Mouse (Mus musculus) heart, postnatal 14 days (tissue): Measurements from ENCODE around the gene Enox1. TPM values are rescaled to one million over a fixed set of nuclear protein-coding genes. Genes with fewer than 3 reads are reported as not detected.
"Not testable (repeated sequence)": the region's sequence is repeated elsewhere in the genome, so short reads cannot be mapped to it uniquely, and the experiment has no call there.

Source experiments
- DNase-seq, 2 experiments: peaks; one replicate each; pipeline ENCODE4 v3.0.0; 2021 to 2022
- intact Hi-C: fragments of 180-260 bp; cut with DNase I; formaldehyde crosslinking; loops from one replicate; pipeline ENCODE4 v1.15.1; 2025
- total RNA-seq, 2 experiments: library from RNA; stranded (reverse); gene quantifications; 2 replicates each; pipeline ENCODE4 v1.2.3; 2021

Enox1 gene
- total RNA-seq, 2 experiments from 2014 or later: 0.98 to 1.5 TPM

GRCm38 (mm10) chr14:77499996-77500581, 343.5 kb downstream of the Enox1 start:
- intact Hi-C loops: no loop called here

GRCm38 (mm10) chr14:77504458-77505135, 348.0 kb downstream of the Enox1 start:
- intact Hi-C loops: no loop called here
- DNase-seq: no peak

More at GRCm38 (mm10) chr14:77499996-77500581, 343.5 kb downstream of the Enox1 start:
- DNase-seq: no peak

DNA sequence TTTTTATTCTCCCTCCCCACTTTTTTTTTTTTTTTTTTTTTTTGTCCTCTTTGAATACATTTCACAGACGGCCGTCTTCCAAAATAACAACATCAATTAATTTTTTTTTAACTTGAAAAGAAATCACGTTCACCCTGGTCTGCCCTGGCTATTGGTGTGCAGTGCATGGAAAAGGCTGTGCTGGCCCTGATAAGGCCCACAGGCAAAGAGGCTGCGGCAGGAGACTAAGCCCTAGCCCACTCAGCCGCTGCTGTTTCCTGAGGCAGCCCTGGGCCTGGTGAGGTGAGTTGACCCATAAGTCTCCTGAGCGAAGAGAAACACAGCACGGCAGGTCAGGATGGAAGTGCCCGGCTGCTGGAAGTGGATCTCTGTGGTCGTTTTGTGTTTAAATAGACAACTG, 349.8 kb downstream of the Enox1 start:
- no peak for DNase-seq
- intact Hi-C loops: no loop called here

DNA sequence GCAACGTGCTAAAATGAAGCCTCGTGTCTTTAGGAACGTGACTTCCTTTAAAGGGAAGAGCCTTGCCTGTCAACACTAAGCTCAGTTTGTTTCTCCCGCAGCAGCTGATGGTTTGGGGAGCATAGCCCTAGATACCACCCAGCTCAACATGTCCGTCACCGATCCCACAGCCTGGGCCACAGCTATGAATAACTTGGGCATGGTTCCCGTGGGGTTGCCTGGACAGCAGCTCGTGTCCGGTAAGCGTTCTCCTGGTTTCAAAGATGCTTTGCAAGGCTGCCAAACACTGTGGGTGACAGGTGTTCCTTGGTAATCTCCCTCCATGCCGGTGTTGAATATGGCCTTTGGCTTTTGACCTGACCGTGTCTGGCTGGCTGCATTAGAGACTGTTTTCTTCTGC, 351.5 kb downstream of the Enox1 start:
- peak; percentile 28 to 48 for DNase-seq
- intact Hi-C loops: no loop called here

DNA sequence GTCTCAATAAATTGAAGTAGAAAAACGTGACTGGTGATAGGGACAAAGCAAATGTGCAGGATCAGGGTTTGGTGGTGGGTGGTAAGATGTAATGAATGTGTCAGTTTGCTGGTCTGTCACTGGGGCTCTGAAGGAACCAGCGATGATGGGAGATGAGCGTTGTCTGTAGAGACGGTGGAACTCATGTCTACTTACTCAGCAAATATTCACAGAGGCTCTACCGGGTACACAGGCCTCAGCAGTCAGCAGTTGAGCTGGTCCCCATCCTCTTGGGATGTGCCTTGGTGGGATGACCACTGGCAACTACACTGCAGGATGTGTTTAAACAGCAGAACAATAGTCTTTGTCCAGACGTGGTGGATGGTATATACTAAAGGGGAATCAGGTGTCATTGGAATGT, 352.5 kb downstream of the Enox1 start:
- intact Hi-C loops: no loop called here
- DNase-seq: no peak

DNA sequence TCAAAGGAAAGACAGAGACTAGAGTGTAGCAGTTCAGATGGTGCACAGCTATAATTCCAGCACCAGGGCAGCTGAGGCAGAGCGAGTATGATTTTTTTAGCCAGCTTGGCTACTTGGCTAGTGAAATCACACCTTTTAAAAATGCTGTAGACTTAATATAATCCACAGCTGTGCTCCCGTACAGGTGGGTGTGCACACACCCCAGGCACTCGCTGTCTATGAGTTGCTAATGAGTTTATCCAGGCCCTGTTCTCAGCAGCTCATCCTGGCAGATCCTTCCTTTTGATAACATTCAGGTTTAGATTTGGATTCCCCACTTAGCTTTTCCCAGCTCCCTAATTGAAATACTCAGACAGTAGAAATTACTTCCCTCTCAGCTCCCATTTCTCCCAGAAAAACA, 353.4 kb downstream of the Enox1 start:
- intact Hi-C loops: no loop called here
- DNase-seq: no peak

- no peak for DNase-seq
- intact Hi-C loops: no loop called here
Measured at GRCm38 (mm10) chr14:77511137-77511870, 354.7 kb downstream of the Enox1 start.

DNA sequence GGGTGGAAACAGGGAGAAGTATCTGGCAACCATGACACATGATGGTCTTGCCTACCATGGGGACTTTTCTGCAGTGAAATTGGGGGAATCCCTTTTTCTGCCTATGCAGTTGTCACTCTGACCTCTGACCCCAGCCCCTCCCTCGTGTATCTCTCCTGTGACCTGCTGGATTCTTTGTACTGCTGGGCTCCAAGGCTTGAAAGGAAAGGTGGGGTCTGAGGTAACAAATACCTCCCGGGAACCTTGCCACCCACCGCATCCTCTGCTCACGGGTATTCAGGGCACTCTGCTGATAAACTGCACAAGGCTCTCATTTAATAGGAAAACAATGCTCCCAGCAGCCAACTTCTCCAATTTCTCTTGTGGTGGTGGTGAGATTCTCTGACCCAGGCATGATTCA, 361.5 kb downstream of the Enox1 start:
- intact Hi-C loops: no loop called here

DNA sequence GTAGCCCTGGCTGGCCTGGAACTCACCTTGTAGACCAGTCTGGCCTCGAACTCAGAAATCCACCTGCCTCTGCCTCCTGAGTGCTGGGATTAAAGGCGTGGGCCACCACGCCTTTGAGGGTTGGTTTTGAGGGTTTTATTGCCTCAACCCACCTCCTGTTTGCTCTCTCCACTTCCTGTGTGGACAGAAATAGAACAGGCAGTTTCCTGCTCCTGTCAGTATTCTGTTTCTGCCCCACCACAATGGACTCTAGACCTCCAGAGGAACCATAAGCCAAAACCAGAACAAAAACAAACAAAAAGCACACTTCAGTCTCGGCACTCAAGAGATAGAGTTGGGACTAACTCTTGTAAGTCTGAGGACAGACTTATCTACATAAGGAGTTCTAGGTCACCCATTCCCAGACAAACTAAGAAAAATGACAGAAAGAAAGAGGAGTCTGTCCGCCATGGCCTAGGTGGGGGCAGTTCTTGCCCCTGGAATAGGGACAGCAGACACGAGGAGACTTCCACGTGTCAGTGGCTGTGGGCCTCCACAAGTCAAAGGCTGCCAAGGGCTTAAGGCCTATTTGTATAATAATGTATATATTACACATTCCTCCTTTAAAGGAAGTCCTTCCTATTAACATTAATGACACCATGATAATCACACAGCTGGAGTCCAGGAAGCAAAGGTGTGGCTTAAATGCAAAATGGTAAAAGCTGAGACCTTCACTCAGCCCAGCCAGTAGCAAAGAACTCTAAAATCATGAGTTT, 362.6 kb downstream of the Enox1 start:
- DNase-seq: no peak
- intact Hi-C loops: no loop called here

More for the DNA sequence above, 361.5 kb downstream of the Enox1 start:
- DNase-seq: no peak

DNA sequence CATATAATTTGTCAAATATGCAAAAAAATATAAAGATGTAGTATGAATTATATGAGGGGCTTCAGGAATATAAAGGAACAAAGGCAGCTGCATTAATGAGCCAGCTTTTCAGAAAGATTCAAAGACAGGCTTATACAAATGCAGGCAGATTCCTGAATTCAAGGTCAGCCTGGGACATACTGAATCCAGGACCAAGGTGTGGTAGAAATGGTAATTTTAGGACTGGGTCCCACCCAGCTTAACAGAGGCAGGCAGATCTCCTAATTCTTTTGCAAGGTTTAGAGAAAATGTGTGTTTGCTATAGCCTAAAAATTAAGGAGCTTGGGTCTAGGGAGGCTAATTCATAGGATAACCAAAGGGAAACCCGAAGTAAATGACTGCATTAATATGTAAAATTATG, 363.1 kb downstream of the Enox1 start:
- intact Hi-C loops: no loop called here

DNA sequence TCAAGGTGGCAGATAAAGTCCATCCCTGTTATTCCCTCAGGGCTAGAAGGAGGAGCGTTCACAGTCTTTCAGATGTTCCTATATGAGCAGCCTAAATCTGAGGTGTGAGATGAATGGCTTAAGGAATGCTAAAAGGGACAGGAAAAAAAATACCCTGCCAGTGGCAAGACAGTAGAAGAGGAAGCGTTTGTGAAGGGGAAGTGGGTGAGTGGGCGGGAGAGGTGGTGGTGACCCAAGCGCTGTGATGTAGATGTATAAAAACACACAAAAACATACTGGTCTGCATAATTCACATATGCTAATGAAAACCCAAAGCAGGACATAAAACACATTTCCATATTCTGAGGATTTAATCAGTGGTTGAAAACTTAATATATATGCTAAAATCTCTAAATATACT, 367.7 kb downstream of the Enox1 start:
- DNase-seq: no peak
- intact Hi-C loops: no loop called here

More for the DNA sequence above, 363.1 kb downstream of the Enox1 start:
- no peak for DNase-seq

DNA sequence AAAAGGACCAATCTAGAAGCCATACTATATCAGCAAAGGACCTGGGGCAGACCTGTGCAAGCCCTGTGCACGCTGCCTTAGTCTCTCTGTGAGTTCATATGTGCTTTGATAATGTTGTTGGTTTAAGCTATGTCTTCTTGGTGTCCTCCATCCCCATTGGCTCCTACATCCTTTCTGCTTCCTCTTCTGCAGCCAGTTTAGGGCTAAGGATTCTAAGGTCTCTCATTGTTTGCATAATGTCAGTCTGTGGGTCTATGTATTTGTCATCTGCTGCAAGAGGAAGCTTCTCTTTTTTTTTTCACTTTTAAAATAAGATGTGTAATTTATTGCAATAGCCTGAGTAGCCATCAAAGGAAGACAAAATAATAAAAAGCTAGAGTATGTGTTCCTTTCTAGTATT, 369.7 kb downstream of the Enox1 start:
- DNase-seq: no peak
- intact Hi-C loops: no loop called here

DNA sequence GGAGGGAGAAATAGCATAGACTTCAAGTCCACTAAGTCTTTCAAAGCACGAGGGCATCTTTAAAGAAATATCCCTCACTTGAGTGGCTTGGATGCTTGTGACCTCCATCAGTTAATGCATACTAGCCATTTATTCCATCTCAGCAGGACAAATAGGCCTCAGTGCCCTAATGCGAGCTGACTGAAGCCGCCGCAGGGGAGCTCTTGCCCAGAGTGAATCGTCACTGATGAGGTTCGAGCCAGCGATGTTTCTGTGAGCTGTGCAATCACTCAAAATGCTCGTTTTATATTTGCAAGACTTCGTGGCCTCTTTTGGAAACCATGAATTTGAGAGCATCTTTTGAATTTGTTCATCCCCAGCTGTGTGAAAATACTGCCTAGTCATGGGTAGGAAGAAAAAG, 372.6 kb downstream of the Enox1 start:
- intact Hi-C loops: no loop called here
- DNase-seq: no peak

GRCm38 (mm10) chr14:77529621-77530020, 373.1 kb downstream of the Enox1 start:
- no peak for DNase-seq
- intact Hi-C loops: no loop called here

- no peak for DNase-seq
- intact Hi-C loops: no loop called here
Measured at GRCm38 (mm10) chr14:77533638-77534037, 377.1 kb downstream of the Enox1 start.

GRCm38 (mm10) chr14:77534120-77534519, 377.6 kb downstream of the Enox1 start:
- intact Hi-C loops: no loop called here
- DNase-seq: no peak

GRCm38 (mm10) chr14:77536592-77536991, 380.0 kb downstream of the Enox1 start:
- intact Hi-C loops: no loop called here
- no peak for DNase-seq

DNA sequence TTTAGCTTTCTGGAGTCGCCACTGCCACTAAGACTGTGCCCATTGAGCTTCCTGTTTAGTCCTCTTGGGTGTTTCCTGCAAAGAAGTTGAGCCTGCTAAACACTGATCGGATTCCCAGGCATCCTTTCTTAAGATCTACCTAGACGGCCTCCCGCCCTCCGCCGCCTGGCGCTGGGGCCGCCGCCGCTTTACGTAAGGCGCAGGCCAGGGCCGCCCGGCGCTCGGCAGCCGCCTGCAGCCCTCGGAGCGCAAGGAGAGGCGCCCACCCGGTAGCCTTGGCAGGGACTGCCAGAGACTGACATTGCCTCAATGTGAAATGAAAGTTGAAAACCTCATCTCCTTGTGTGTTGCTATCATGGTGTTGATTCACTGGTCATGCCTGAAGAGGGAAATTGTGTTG, 383.0 kb downstream of the Enox1 start:
- intact Hi-C loops: not testable (repeated sequence)

GRCm38 (mm10) chr14:77541925-77542324, 385.4 kb downstream of the Enox1 start:
- intact Hi-C loops: loop anchor here (5.0 kb wide), 1 partner anchor 400 kb away; no protein-coding TSS in a partner anchor
- DNase-seq: no peak

More for the DNA sequence above, 383.0 kb downstream of the Enox1 start:
- DNase-seq: not testable (repeated sequence)

GRCm38 (mm10) chr14:77546531-77547274, 390.1 kb downstream of the Enox1 start:
- no peak for DNase-seq
- intact Hi-C loops: no loop called here
